Mouse (Mus musculus): Measurements from ENCODE around the gene Arfgap1. TPM values are rescaled to one million over a fixed set of nuclear protein-coding genes. Genes with fewer than 3 reads are reported as not detected.

Arfgap1 gene
- total RNA-seq (2014; rRNA removed) (15.7 and 18.4 TPM in 2 replicates), polyA plus RNA-seq (2012; rRNA removed) (22.7 and 29.0 TPM in 2 replicates)

GRCm38 (mm10) chr2:180967010-180967763, at the start of gene Arfgap1:
Gene Arfgap1 (plus strand): TSS chr2:180967225.
- peak; percentile 81 for DNase-seq (ENCODE audit: extremely low read depth, low read depth, low spot score)
- H3K4me3 ChIP-seq (ENCODE audit: insufficient read depth, low read depth, low read length), result peak within 1 kb of the TSS; percentile 91
- H3K36me3 ChIP-seq (ENCODE audit: control insufficient read depth, insufficient read depth, low read length), result peaks cover 10% of the 10 kb centered on the region
- H3K27ac ChIP-seq (replicated peaks; ENCODE audit: insufficient read depth, low read depth, low read length), result peak within 1 kb of the TSS; percentile 72
- WGBS, result under 1% methylated on average over 57 of the region's 57 CpGs
- no peaks in the 10 kb centered on the region for H3K27me3 ChIP-seq (ENCODE audit: control insufficient read depth, insufficient read depth, low read length)
- H3K9ac ChIP-seq (ENCODE audit: low read depth, low read length), result peak within 1 kb of the TSS; percentile 91
- H3K4me1 ChIP-seq (ENCODE audit: control insufficient read depth, insufficient read depth, low read length), result peaks cover 12% of the 10 kb centered on the region
- TF ChIP-seq POLR2A (IDR thresholded peaks at IDR 0.05; ENCODE audit: extremely low read depth, insufficient read depth, low read length), result peak; percentile 77
- no peak for TF ChIP-seq CTCF (IDR thresholded peaks at IDR 0.05; ENCODE audit: low read depth, low read length)
- H3K79me2 ChIP-seq (ENCODE audit: control insufficient read depth, insufficient read depth, low read length), result peaks cover 5% of the 10 kb centered on the region

GRCm38 (mm10) chr2:180919913-180920809, 46.9 kb upstream of the Arfgap1 start:
- H3K36me3 ChIP-seq (ENCODE audit: control insufficient read depth, insufficient read depth, low read length), result peaks cover 23% of the 10 kb centered on the region
- H3K4me3 ChIP-seq (ENCODE audit: insufficient read depth, low read depth, low read length), result peak overlapping the region; percentile 98
- peak; percentile 41 for DNase-seq (ENCODE audit: extremely low read depth, low read depth, low spot score)
- WGBS, result under 1% methylated on average over 61 of the region's 61 CpGs
- peak overlapping the region; percentile 81 for H3K27ac ChIP-seq (replicated peaks; ENCODE audit: insufficient read depth, low read depth, low read length)
- peak overlapping the region; percentile 97 for H3K9ac ChIP-seq (ENCODE audit: low read depth, low read length)
- H3K4me1 ChIP-seq (ENCODE audit: control insufficient read depth, insufficient read depth, low read length), result peaks cover 12% of the 10 kb centered on the region; the same call in 1 of the 2 replicates
- H3K27me3 ChIP-seq (ENCODE audit: control insufficient read depth, insufficient read depth, low read length), result no peaks in the 10 kb centered on the region
- H3K79me2 ChIP-seq (ENCODE audit: control insufficient read depth, insufficient read depth, low read length), result peaks cover 40% of the 10 kb centered on the region
- TF ChIP-seq CTCF (IDR thresholded peaks at IDR 0.05; ENCODE audit: low read depth, low read length) (no peak), POLR2A (IDR thresholded peaks at IDR 0.05; ENCODE audit: extremely low read depth, insufficient read depth, low read length) (no peak)

- Histone ChIP-seq H3K4me3 (ENCODE audit: insufficient read depth, low read depth, low read length) (peak within 1 kb of the TSS; percentile 98), H3K4me1 (ENCODE audit: control insufficient read depth, insufficient read depth, low read length) (peaks cover 9% of the 10 kb centered on the region; the same call in 1 of the 2 replicates), H3K9ac (ENCODE audit: low read depth, low read length) (peak within 1 kb of the TSS; percentile 97), H3K27me3 (ENCODE audit: control insufficient read depth, insufficient read depth, low read length) (no peaks in the 10 kb centered on the region), H3K27ac (replicated peaks; ENCODE audit: insufficient read depth, low read depth, low read length) (peak within 1 kb of the TSS; percentile 81), H3K36me3 (ENCODE audit: control insufficient read depth, insufficient read depth, low read length) (peaks cover 17% of the 10 kb centered on the region), H3K79me2 (ENCODE audit: control insufficient read depth, insufficient read depth, low read length) (peaks cover 33% of the 10 kb centered on the region)
- peak; percentile 76 for DNase-seq (ENCODE audit: extremely low read depth, low read depth, low spot score)
- WGBS, result under 1% methylated on average over 56 of the region's 56 CpGs
- TF ChIP-seq CTCF (IDR thresholded peaks at IDR 0.05; ENCODE audit: low read depth, low read length) (no peak), POLR2A (IDR thresholded peaks at IDR 0.05; ENCODE audit: extremely low read depth, insufficient read depth, low read length) (peak; percentile 46; the same call in 1 of the 2 replicates)
Measured at GRCm38 (mm10) chr2:180920810-180921400, 46.1 kb upstream of the Arfgap1 start, which contains the start of gene Ythdf1. Gene Ythdf1 (minus strand): TSS chr2:180920949.

GRCm38 (mm10) chr2:180922739-180923138, 44.3 kb upstream of the Arfgap1 start:
- H3K27ac ChIP-seq (replicated peaks; ENCODE audit: insufficient read depth, low read depth, low read length), result no peak overlapping the region
- H3K36me3 ChIP-seq (ENCODE audit: control insufficient read depth, insufficient read depth, low read length), result peaks cover 10% of the 10 kb centered on the region
- peaks cover 25% of the 10 kb centered on the region for H3K79me2 ChIP-seq (ENCODE audit: control insufficient read depth, insufficient read depth, low read length)
- TF ChIP-seq POLR2A (IDR thresholded peaks at IDR 0.05; ENCODE audit: extremely low read depth, insufficient read depth, low read length), result no peak
- TF ChIP-seq CTCF (IDR thresholded peaks at IDR 0.05; ENCODE audit: low read depth, low read length), result no peak
- H3K4me3 ChIP-seq (ENCODE audit: insufficient read depth, low read depth, low read length), result no peak overlapping the region
- 94% methylated on average over 6 of the region's 6 CpGs for WGBS
- no peak overlapping the region for H3K9ac ChIP-seq (ENCODE audit: low read depth, low read length)
- no peak for DNase-seq (ENCODE audit: extremely low read depth, low read depth, low spot score)
- peaks cover 2% of the 10 kb centered on the region; the same call in 1 of the 2 replicates for H3K4me1 ChIP-seq (ENCODE audit: control insufficient read depth, insufficient read depth, low read length)
- H3K27me3 ChIP-seq (ENCODE audit: control insufficient read depth, insufficient read depth, low read length), result no peaks in the 10 kb centered on the region

- TF ChIP-seq POLR2A (IDR thresholded peaks at IDR 0.05; ENCODE audit: extremely low read depth, insufficient read depth, low read length) (no peak), CTCF (IDR thresholded peaks at IDR 0.05; ENCODE audit: low read depth, low read length) (peak; percentile 95)
- H3K4me3 ChIP-seq (ENCODE audit: insufficient read depth, low read depth, low read length), result no peak overlapping the region
- no peak overlapping the region for H3K27ac ChIP-seq (replicated peaks; ENCODE audit: insufficient read depth, low read depth, low read length)
- H3K9ac ChIP-seq (ENCODE audit: low read depth, low read length), result no peak overlapping the region
- H3K36me3 ChIP-seq (ENCODE audit: control insufficient read depth, insufficient read depth, low read length), result no peaks in the 10 kb centered on the region
- WGBS, result 7% methylated on average over 4 of the region's 4 CpGs
- no peaks in the 10 kb centered on the region; the same call in 1 of the 2 replicates for H3K4me1 ChIP-seq (ENCODE audit: control insufficient read depth, insufficient read depth, low read length)
- DNase-seq (ENCODE audit: extremely low read depth, low read depth, low spot score), result peak; percentile 48
- H3K79me2 ChIP-seq (ENCODE audit: control insufficient read depth, insufficient read depth, low read length), result peaks cover 6% of the 10 kb centered on the region
- H3K27me3 ChIP-seq (ENCODE audit: control insufficient read depth, insufficient read depth, low read length), result no peaks in the 10 kb centered on the region
Measured at GRCm38 (mm10) chr2:180925176-180925575, 41.8 kb upstream of the Arfgap1 start.

Data from liver, adult 2 months (tissue).